Mouse (Mus musculus): ENCODE data around the gene Trmt44. TPM values are rescaled to one million over a fixed set of nuclear protein-coding genes. Genes with fewer than 3 reads are reported as not detected.

Trmt44 gene
- total and polyA plus RNA-seq, 3 experiments, result 14.3 to 16.6 TPM; not detected in 1

DNA sequence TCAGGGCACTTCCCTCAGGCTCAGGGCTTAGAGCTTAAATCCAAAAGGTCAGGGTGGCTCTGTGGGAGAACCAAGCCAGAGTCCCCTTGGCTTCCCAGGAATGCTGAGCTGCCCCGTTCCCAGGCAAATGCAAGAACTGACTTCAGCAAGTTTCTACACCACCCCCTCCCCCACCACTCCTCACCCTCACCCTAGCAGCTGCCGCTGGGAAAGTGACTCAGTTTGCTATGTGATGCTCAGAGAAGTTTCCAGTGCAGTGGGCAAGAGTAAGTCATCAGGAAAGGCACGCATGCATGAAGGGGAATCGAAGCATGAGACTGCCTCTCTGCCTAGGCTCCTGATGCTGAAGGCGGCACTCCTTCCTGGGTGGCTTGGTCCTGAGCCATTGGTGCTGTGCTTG is 42.1 kb upstream of the Trmt44 start:
- no peak overlapping the region for H3K4me3 ChIP-seq (ENCODE audit: control insufficient read depth in 1 of 2, insufficient read depth in 1 of 2, low read depth in 2 of 2, low read length in 2 of 2)
- H3K9me3 ChIP-seq (replicated peaks; ENCODE audit: insufficient read depth, low read length), result no peaks in the 10 kb centered on the region
- H3K9ac ChIP-seq (ENCODE audit: control insufficient read depth, low read depth, low read length, poor library complexity, severe bottlenecking), result no peak overlapping the region
- no peaks in the 10 kb centered on the region for H3K27me3 ChIP-seq (ENCODE audit: control insufficient read depth in 1 of 2, insufficient read depth in 2 of 2, low read length in 2 of 2)
- H3K27ac ChIP-seq (ENCODE audit: control insufficient read depth, low read depth, low read length), result no peak overlapping the region
- no peaks in the 10 kb centered on the region for H3K79me2 ChIP-seq (ENCODE audit: control insufficient read depth, insufficient read depth, low read length, poor library complexity)
- no peaks in the 10 kb centered on the region for H3K36me3 ChIP-seq (ENCODE audit: control insufficient read depth in 1 of 2, insufficient read depth in 2 of 2, low read length in 2 of 2)
- TF ChIP-seq USF1 (IDR thresholded peaks at IDR 0.05; ENCODE audit: low read depth, low read length) (no peak), NELFE (IDR thresholded peaks at IDR 0.05; ENCODE audit: low read depth, low read length) (no peak), POLR2AphosphoS2 (IDR thresholded peaks at IDR 0.05; ENCODE audit: low read length) (no peak), ZKSCAN1 (IDR thresholded peaks at IDR 0.05; ENCODE audit: low read depth, low read length) (no peak), RCOR1 (IDR thresholded peaks at IDR 0.05; ENCODE audit: low read depth, low read length) (no peak)
- no peak for DNase-seq (ENCODE audit: low read depth, low spot score)
- H3K4me1 ChIP-seq (ENCODE audit: control insufficient read depth in 1 of 2, insufficient read depth in 2 of 2, low read length in 2 of 2), result no peaks in the 10 kb centered on the region

- Histone ChIP-seq H3K4me3 (ENCODE audit: control insufficient read depth in 1 of 2, insufficient read depth in 1 of 2, low read depth in 2 of 2, low read length in 2 of 2) (no peak overlapping the region), H3K79me2 (ENCODE audit: control insufficient read depth, insufficient read depth, low read length, poor library complexity) (no peaks in the 10 kb centered on the region), H3K9me3 (replicated peaks; ENCODE audit: insufficient read depth, low read length) (no peaks in the 10 kb centered on the region), H3K4me1 (ENCODE audit: control insufficient read depth in 1 of 2, insufficient read depth in 2 of 2, low read length in 2 of 2) (no peaks in the 10 kb centered on the region), H3K27ac (ENCODE audit: control insufficient read depth, low read depth, low read length) (no peak overlapping the region), H3K9ac (ENCODE audit: control insufficient read depth, low read depth, low read length, poor library complexity, severe bottlenecking) (no peak overlapping the region), H3K27me3 (ENCODE audit: control insufficient read depth in 1 of 2, insufficient read depth in 2 of 2, low read length in 2 of 2) (no peaks in the 10 kb centered on the region), H3K36me3 (ENCODE audit: control insufficient read depth in 1 of 2, insufficient read depth in 2 of 2, low read length in 2 of 2) (no peaks in the 10 kb centered on the region)
- no peak for DNase-seq (ENCODE audit: low read depth, low spot score)
- TF ChIP-seq NRF1 (IDR thresholded peaks at IDR 0.05; ENCODE audit: insufficient read depth, low read depth, low read length, poor library complexity, severe bottlenecking), result no peak
- TF ChIP-seq TCF12 (IDR thresholded peaks at IDR 0.05; ENCODE audit: low read depth, low read length), result no peak
- no peak for TF ChIP-seq MYC (IDR thresholded peaks at IDR 0.05; ENCODE audit: low read depth, low read length)
- TF ChIP-seq ZNF384 (IDR thresholded peaks at IDR 0.05; ENCODE audit: low read depth, low read length), result no peak
- no peak for TF ChIP-seq TAL1 (IDR thresholded peaks at IDR 0.05; ENCODE audit: low read length)
Measured at GRCm38 (mm10) chr5:35612722-35613121, 37.9 kb upstream of the Trmt44 start.

- Histone ChIP-seq H3K4me1 (ENCODE audit: control insufficient read depth in 1 of 2, insufficient read depth in 2 of 2, low read length in 2 of 2) (no peaks in the 10 kb centered on the region), H3K27me3 (ENCODE audit: control insufficient read depth in 1 of 2, insufficient read depth in 2 of 2, low read length in 2 of 2) (no peaks in the 10 kb centered on the region), H3K9ac (ENCODE audit: control insufficient read depth, low read depth, low read length, poor library complexity, severe bottlenecking) (no peak overlapping the region), H3K27ac (ENCODE audit: control insufficient read depth, low read depth, low read length) (no peak overlapping the region), H3K4me3 (ENCODE audit: control insufficient read depth in 1 of 2, insufficient read depth in 1 of 2, low read depth in 2 of 2, low read length in 2 of 2) (no peak overlapping the region), H3K36me3 (ENCODE audit: control insufficient read depth in 1 of 2, insufficient read depth in 2 of 2, low read length in 2 of 2) (no peaks in the 10 kb centered on the region), H3K79me2 (ENCODE audit: control insufficient read depth, insufficient read depth, low read length, poor library complexity) (no peaks in the 10 kb centered on the region), H3K9me3 (replicated peaks; ENCODE audit: insufficient read depth, low read length) (no peaks in the 10 kb centered on the region)
- TF ChIP-seq MYC (IDR thresholded peaks at IDR 0.05; ENCODE audit: low read depth, low read length), result no peak
- TF ChIP-seq ZMIZ1 (IDR thresholded peaks at IDR 0.05; ENCODE audit: low read depth, low read length), result no peak
- no peak for TF ChIP-seq USF2 (IDR thresholded peaks at IDR 0.05; ENCODE audit: borderline replicate concordance in 1 of 2, insufficient read depth in 1 of 2, low read depth in 1 of 2, low read length in 2 of 2)
- no peak for TF ChIP-seq POLR2A (IDR thresholded peaks at IDR 0.05; ENCODE audit: control insufficient read depth in 1 of 2, insufficient read depth in 1 of 2, low read depth in 1 of 2, low read length in 2 of 2, poor library complexity in 1 of 2)
- TF ChIP-seq TAL1 (IDR thresholded peaks at IDR 0.05; ENCODE audit: low read length), result no peak
- no peak for TF ChIP-seq RAD21 (IDR thresholded peaks at IDR 0.05; ENCODE audit: low read depth, low read length)
- no peak for TF ChIP-seq E2F4 (IDR thresholded peaks at IDR 0.05; ENCODE audit: borderline replicate concordance, low read depth, low read length)
- no peak for TF ChIP-seq CTCF (IDR thresholded peaks at IDR 0.05 in 2 of 3, conservative IDR thresholded peaks at IDR 0.05 in 1 of 3; ENCODE audit: control insufficient read depth in 1 of 3, insufficient read depth in 1 of 3, low read depth in 2 of 3, low read length in 3 of 3, poor library complexity in 1 of 3, severe bottlenecking in 1 of 3)
- TF ChIP-seq CHD2 (IDR thresholded peaks at IDR 0.05; ENCODE audit: low read length), result no peak
- no peak for TF ChIP-seq ZKSCAN1 (IDR thresholded peaks at IDR 0.05; ENCODE audit: low read depth, low read length)
- TF ChIP-seq POLR2AphosphoS5 (IDR thresholded peaks at IDR 0.05; ENCODE audit: borderline replicate concordance, low read depth, low read length), result no peak
- TF ChIP-seq MAFK (IDR thresholded peaks at IDR 0.05; ENCODE audit: borderline replicate concordance, low read depth, low read length), result no peak
- no peak for TF ChIP-seq ZC3H11A (IDR thresholded peaks at IDR 0.05; ENCODE audit: low read depth, low read length)
- no peak for TF ChIP-seq GATA1 (IDR thresholded peaks at IDR 0.05; ENCODE audit: low read depth, low read length)
- no peak for TF ChIP-seq GABPA (IDR thresholded peaks at IDR 0.05; ENCODE audit: low read depth, low read length)
- DNase-seq (ENCODE audit: low read depth, low spot score), result no peak
Measured at GRCm38 (mm10) chr5:35611900-35612299, 37.0 kb upstream of the Trmt44 start.

Measured in MEL (cell line).